Comparison of ENCODE assay signal across 10 mouse cellular contexts in genomic region chr4:155696261-155697255, GRCm38 (mm10). TPM values are rescaled to one million over a fixed set of nuclear protein-coding genes. Genes with fewer than 3 reads are reported as not detected.
DNase-seq lines count a peak whose midpoint lies in the region; ATAC-seq and TF ChIP-seq lines count a peak whose summit lies in the region.
"Had no signal": no experiment of that assay in that cellular context is flagged by ENCODE, and none has a peak within 500 bp of the region (broad histone marks: within the 10 kb centered on the region; RNA-seq: fewer than 3 reads in every experiment).

No protein-coding gene starts in this region.

- H3K4me1 ChIP-seq in forebrain, embryonic 15.5 days, result peaks cover 24% of the 10 kb centered on the region
- H3K4me1 ChIP-seq in forebrain, embryonic 12.5 days, result peaks cover 23% of the 10 kb centered on the region; the same call in 1 of the 2 replicates
- H3K4me1 ChIP-seq in CH12.LX (ENCODE audit: control insufficient read depth in 1 of 2, insufficient read depth in 2 of 2), result peaks cover 22 to 44% of the 10 kb centered on the region in 2 experiments
- H3K4me1 ChIP-seq in hindbrain, postnatal 0 days (ENCODE audit: insufficient read depth, low read length), result peaks cover 16% of the 10 kb centered on the region

- 0 out of 2 replicates have a peak, but pooled peaks have one; percentile 22 for TF ChIP-seq POLR2A in CH12.LX (IDR thresholded peaks at IDR 0.05; ENCODE audit: low read depth, low read length)

- 0 out of 2 replicates have a peak, but pooled peaks have one; percentile 17 for TF ChIP-seq EP300 in CH12.LX (IDR thresholded peaks at IDR 0.05; ENCODE audit: low read length)

- no peaks in the 10 kb centered on the region for H3K36me3 ChIP-seq in forebrain, embryonic 15.5 days
- H3K36me3 ChIP-seq in forebrain, embryonic 12.5 days (replicated peaks), result no peaks in the 10 kb centered on the region
- H3K36me3 ChIP-seq in CH12.LX (replicated peaks in 1 of 2; ENCODE audit: control insufficient read depth in 1 of 2, insufficient read depth in 1 of 2, low read length in 1 of 2), result no peaks in the 10 kb centered on the region
- no peaks in the 10 kb centered on the region for H3K36me3 ChIP-seq in hindbrain, postnatal 0 days (ENCODE audit: insufficient read depth, low read length)

- no peak overlapping the region for H3K9ac ChIP-seq in forebrain, embryonic 15.5 days (replicated peaks)
- no peak overlapping the region for H3K9ac ChIP-seq in forebrain, embryonic 12.5 days
- H3K9ac ChIP-seq in CH12.LX (ENCODE audit: insufficient read depth, low read depth), result peak overlapping the region; percentile 27
- no peak overlapping the region; the same call in 1 of the 2 replicates for H3K9ac ChIP-seq in hindbrain, postnatal 0 days (replicated peaks; ENCODE audit: low read length)

- no peak for ATAC-seq in forebrain, embryonic 15.5 days (replicated peaks)
- no peak for ATAC-seq in forebrain, embryonic 12.5 days (ENCODE audit: low FRiP score)
- ATAC-seq in hindbrain, postnatal 0 days, result no peak
- no peak for ATAC-seq in granulocyte monocyte progenitor cell, adult 5-6 weeks (replicated peaks; ENCODE audit: poor library complexity, severe bottlenecking)

- WGBS in forebrain, embryonic 15.5 days, result 83% methylated on average over 16 of the region's 16 CpGs
- 84% methylated on average over 16 of the region's 16 CpGs for WGBS in forebrain, embryonic 12.5 days
- WGBS in hindbrain, postnatal 0 days, result 74% methylated on average over 16 of the region's 16 CpGs

- H3K27me3 ChIP-seq in forebrain, embryonic 15.5 days, result peaks cover 5% of the 10 kb centered on the region; the same call in 1 of the 2 replicates
- peaks cover 42% of the 10 kb centered on the region for H3K27me3 ChIP-seq in forebrain, embryonic 12.5 days
- H3K27me3 ChIP-seq in CH12.LX (replicated peaks), result peaks cover 26% of the 10 kb centered on the region
- H3K27me3 ChIP-seq in hindbrain, postnatal 0 days (ENCODE audit: insufficient read depth, low read length), result no peaks in the 10 kb centered on the region

- TF ChIP-seq RAD21 in CH12.LX (IDR thresholded peaks at IDR 0.05; ENCODE audit: low read depth, low read length), result no peak

- H3K79me2 ChIP-seq in CH12.LX (replicated peaks; ENCODE audit: control insufficient read depth, extremely low read depth, insufficient read depth, poor library complexity, severe bottlenecking), result no peaks in the 10 kb centered on the region

- DNase-seq in CH12.LX (ENCODE audit: extremely low read depth), result no peak
- DNase-seq in cerebellum, adult 18-20 months, result peak; percentile 51 to 56
- DNase-seq in hindbrain, postnatal 0 days (ENCODE audit: low spot score), result no peak
- no peak for DNase-seq in embryo, embryonic 9.5 days (ENCODE audit: extremely low spot score)
- no peak for DNase-seq in layer of hippocampus, postnatal 25 days (ENCODE audit: extremely low spot score in 1 of 2, low spot score in 1 of 2)
- DNase-seq: kidney, adult 11 months; lung, postnatal 4 days had no signal

- no peaks in the 10 kb centered on the region for H3K9me3 ChIP-seq in forebrain, embryonic 15.5 days
- 0 out of 2 replicates have a peak, but pooled peaks cover 3% of the 10 kb centered on the region for H3K9me3 ChIP-seq in forebrain, embryonic 12.5 days
- H3K9me3 ChIP-seq in CH12.LX (replicated peaks; ENCODE audit: low read length), result peaks cover 3% of the 10 kb centered on the region
- no peaks in the 10 kb centered on the region for H3K9me3 ChIP-seq in hindbrain, postnatal 0 days (ENCODE audit: low read length)

- dilution Hi-C loops in CH12.LX (cut with MboI; ENCODE audit: extremely low pct_ligation_motif_present, extremely low pct_unique_long_range_greater_than_20kb, low sequenced_read_pairs), result no loop called here

- H3K27ac ChIP-seq in forebrain, embryonic 15.5 days (replicated peaks), result no peak overlapping the region
- no peak overlapping the region for H3K27ac ChIP-seq in forebrain, embryonic 12.5 days
- H3K27ac ChIP-seq in CH12.LX (ENCODE audit: insufficient read depth, low read depth), result peak overlapping the region; percentile 83
- no peak overlapping the region for H3K27ac ChIP-seq in hindbrain, postnatal 0 days

- in situ Hi-C loops in CH12.LX (cut with MboI; ENCODE audit: low pct_ligation_motif_present, low pct_unique_long_range_greater_than_20kb, low sequenced_read_pairs), result loop anchor here (10.0 kb wide), 1 partner anchor 212 kb away; no protein-coding TSS in a partner anchor

- H3K4me3 ChIP-seq in forebrain, embryonic 15.5 days, result peak overlapping the region; percentile 69; the same call in 1 of the 2 replicates
- H3K4me3 ChIP-seq in forebrain, embryonic 12.5 days (replicated peaks), result no peak overlapping the region
- peak overlapping the region in 2 of 3 experiments; percentile 25 to 55 for H3K4me3 ChIP-seq in CH12.LX (replicated peaks in 1 of 3; ENCODE audit: low read depth in 2 of 3, low read length in 2 of 3, poor library complexity in 1 of 3)
- H3K4me3 ChIP-seq in hindbrain, postnatal 0 days (ENCODE audit: low read length), result peak overlapping the region; percentile 69

- TF ChIP-seq CTCF in CH12.LX (conservative IDR thresholded peaks at IDR 0.05 in 1 of 2, IDR thresholded peaks at IDR 0.05 in 1 of 2; ENCODE audit: low read depth in 2 of 2, low read length in 2 of 2), result no peak
- TF ChIP-seq CTCF in hindbrain, postnatal 0 days (IDR thresholded peaks at IDR 0.05; ENCODE audit: low read depth), result no peak

- H3K4me2 ChIP-seq in forebrain, embryonic 15.5 days (replicated peaks), result peak overlapping the region; percentile 58
- H3K4me2 ChIP-seq in forebrain, embryonic 12.5 days, result no peak overlapping the region
- peak overlapping the region; percentile 79 for H3K4me2 ChIP-seq in CH12.LX (ENCODE audit: insufficient read depth, low read depth, poor library complexity, severe bottlenecking)
- H3K4me2 ChIP-seq in hindbrain, postnatal 0 days (ENCODE audit: low read depth, low read length), result peak overlapping the region; percentile 83

RNA-seq across cellular contexts. Expression of gene Fndc10, which starts 2.4 kb away (rescaled TPM):
- polyA plus RNA-seq in forebrain, embryonic 15.5 days (2015; fragmentation: Nextera tagmentation; extraction: Ambion mirVana), result 8.2 and 10.9 TPM in 2 replicates
- polyA plus RNA-seq in forebrain, embryonic 12.5 days (2016; fragmentation: Nextera tagmentation; extraction: Ambion mirVana), result 2.4 and 5.9 TPM in 2 replicates
- total RNA-seq in CH12.LX (2012; rRNA removed) (2.4 and 3.2 TPM in 2 replicates), CH12.LX (2014; rRNA removed) (0.96 and 1.7 TPM in 2 replicates)
- polyA plus RNA-seq in CH12.LX (2012; ENCODE audit: insufficient read length, low read depth), result 1.3 and 1.4 TPM in 2 replicates
- total RNA-seq in hindbrain, postnatal 0 days (2014; rRNA removed), result 50.5 and 52.0 TPM in 2 replicates
- 26.0 and 26.5 TPM in 2 replicates for polyA plus RNA-seq in hindbrain, postnatal 0 days (2015; fragmentation: Nextera tagmentation; extraction: Ambion mirVana)
- total RNA-seq in layer of hippocampus, postnatal 25 days (2021), result 10 to 100 TPM; 23.9 to 27.5 TPM
- 2.8 and 7.6 TPM in 2 replicates for total RNA-seq in granulocyte monocyte progenitor cell, adult 5-6 weeks (2014; fragmentation: Nextera tagmentation)
- total RNA-seq in granulocyte monocyte progenitor cell, adult 5-6 weeks (2017), result 0.88 and 2.1 TPM in 2 replicates

RNA-seq across cellular contexts. Expression of gene Ssu72, which starts 8.0 kb away (rescaled TPM):
- polyA plus RNA-seq in forebrain, embryonic 15.5 days (2015; fragmentation: Nextera tagmentation; extraction: Ambion mirVana), result 144 and 146 TPM in 2 replicates
- 137 and 139 TPM in 2 replicates for polyA plus RNA-seq in forebrain, embryonic 12.5 days (2016; fragmentation: Nextera tagmentation; extraction: Ambion mirVana)
- total RNA-seq in CH12.LX (2012; rRNA removed), result 169 and 172 TPM in 2 replicates
- total RNA-seq in CH12.LX (2014; rRNA removed), result 245 TPM in 2 replicates
- 140 and 160 TPM in 2 replicates for polyA plus RNA-seq in CH12.LX (2012; ENCODE audit: insufficient read length, low read depth)
- 110 and 117 TPM in 2 replicates for total RNA-seq in hindbrain, postnatal 0 days (2014; rRNA removed)
- 165 and 169 TPM in 2 replicates for polyA plus RNA-seq in hindbrain, postnatal 0 days (2015; fragmentation: Nextera tagmentation; extraction: Ambion mirVana)
- total RNA-seq in layer of hippocampus, postnatal 25 days (2021), result 10 to 100 TPM; 78.8 to 84.0 TPM
- total RNA-seq in granulocyte monocyte progenitor cell, adult 5-6 weeks (2014; fragmentation: Nextera tagmentation), result 58.5 and 75.8 TPM in 2 replicates
- total RNA-seq in granulocyte monocyte progenitor cell, adult 5-6 weeks (2017), result 80.5 and 99.6 TPM in 2 replicates

RNA-seq across cellular contexts. Expression of gene Mib2, which starts 27.6 kb away (rescaled TPM):
- 51.6 and 52.1 TPM in 2 replicates for polyA plus RNA-seq in forebrain, embryonic 15.5 days (2015; fragmentation: Nextera tagmentation; extraction: Ambion mirVana)
- polyA plus RNA-seq in forebrain, embryonic 12.5 days (2016; fragmentation: Nextera tagmentation; extraction: Ambion mirVana), result 30.7 and 35.8 TPM in 2 replicates
- 24.8 and 66.5 TPM in 2 replicates for total RNA-seq in CH12.LX (2012; rRNA removed)
- total RNA-seq in CH12.LX (2014; rRNA removed), result 17.6 and 19.0 TPM in 2 replicates
- 23.6 and 25.5 TPM in 2 replicates for polyA plus RNA-seq in CH12.LX (2012; ENCODE audit: insufficient read length, low read depth)
- total RNA-seq in hindbrain, postnatal 0 days (2014; rRNA removed), result 109 and 127 TPM in 2 replicates
- polyA plus RNA-seq in hindbrain, postnatal 0 days (2015; fragmentation: Nextera tagmentation; extraction: Ambion mirVana), result 40.6 and 44.1 TPM in 2 replicates
- total RNA-seq in layer of hippocampus, postnatal 25 days (2021), result 100 to 1,000 TPM in 1 of 2 experiments, 10 to 100 TPM in 1; 96.6 to 109 TPM
- total RNA-seq in granulocyte monocyte progenitor cell, adult 5-6 weeks (2014; fragmentation: Nextera tagmentation), result 2.9 and 18.0 TPM in 2 replicates
- total RNA-seq in granulocyte monocyte progenitor cell, adult 5-6 weeks (2017), result 15.6 and 17.7 TPM in 2 replicates

RNA-seq across cellular contexts. Expression of gene Tmem240, which starts 38.0 kb away (rescaled TPM):
- polyA plus RNA-seq in forebrain, embryonic 15.5 days (2015; fragmentation: Nextera tagmentation; extraction: Ambion mirVana), result 10.4 TPM in 2 replicates
- polyA plus RNA-seq in forebrain, embryonic 12.5 days (2016; fragmentation: Nextera tagmentation; extraction: Ambion mirVana), result 2.5 and 3.2 TPM in 2 replicates
- 0.34 and 0.38 TPM in 2 replicates for total RNA-seq in CH12.LX (2012; rRNA removed)
- total RNA-seq in CH12.LX (2014; rRNA removed), result not detected in 2 replicates
- 0.11 and 0.14 TPM in 2 replicates for polyA plus RNA-seq in CH12.LX (2012; ENCODE audit: insufficient read length, low read depth)
- total RNA-seq in hindbrain, postnatal 0 days (2014; rRNA removed), result 73.3 and 82.2 TPM in 2 replicates
- 31.0 and 33.6 TPM in 2 replicates for polyA plus RNA-seq in hindbrain, postnatal 0 days (2015; fragmentation: Nextera tagmentation; extraction: Ambion mirVana)
- total RNA-seq in layer of hippocampus, postnatal 25 days (2021), result 10 to 100 TPM; 38.0 to 39.7 TPM
- 0.32 and 0.95 TPM in 2 replicates for total RNA-seq in granulocyte monocyte progenitor cell, adult 5-6 weeks (2014; fragmentation: Nextera tagmentation)
- total RNA-seq in granulocyte monocyte progenitor cell, adult 5-6 weeks (2017), result 0.31 TPM in 1 of 2 replicates, not detected in the other

RNA-seq across cellular contexts. Expression of gene Mmp23, which starts 43.4 kb away (rescaled TPM):
- 2.3 and 2.6 TPM in 2 replicates for polyA plus RNA-seq in forebrain, embryonic 15.5 days (2015; fragmentation: Nextera tagmentation; extraction: Ambion mirVana)
- 2.2 and 2.4 TPM in 2 replicates for polyA plus RNA-seq in forebrain, embryonic 12.5 days (2016; fragmentation: Nextera tagmentation; extraction: Ambion mirVana)
- total RNA-seq in CH12.LX (2012; rRNA removed) (3.3 and 7.9 TPM in 2 replicates), CH12.LX (2014; rRNA removed) (0.74 and 1.1 TPM in 2 replicates)
- 0.95 and 2.0 TPM in 2 replicates for polyA plus RNA-seq in CH12.LX (2012; ENCODE audit: insufficient read length, low read depth)
- 6.1 and 13.5 TPM in 2 replicates for total RNA-seq in hindbrain, postnatal 0 days (2014; rRNA removed)
- 4.2 and 5.7 TPM in 2 replicates for polyA plus RNA-seq in hindbrain, postnatal 0 days (2015; fragmentation: Nextera tagmentation; extraction: Ambion mirVana)
- 1 to 10 TPM; 2.7 to 3.0 TPM for total RNA-seq in layer of hippocampus, postnatal 25 days (2021)
- not detected in 2 replicates for total RNA-seq in granulocyte monocyte progenitor cell, adult 5-6 weeks (2014; fragmentation: Nextera tagmentation)
- not detected in 2 replicates for total RNA-seq in granulocyte monocyte progenitor cell, adult 5-6 weeks (2017)

Comparison
In these comparisons a context has a peak if more than half of its experiments do, and no peak if none do; other contexts are left out.
1. DNase-seq: peak in cerebellum, adult 18-20 months (2 of 2); none in CH12.LX (single experiment), hindbrain, postnatal 0 days (single experiment), embryo, embryonic 9.5 days (single experiment) and layer of hippocampus, postnatal 25 days (0 of 2).